Mouse (Mus musculus) hindbrain, embryonic 12.5 days (tissue): ENCODE measurements at regions not wholly inside any gene's neighbourhood (a gene's known extent, or its start where the extent isn't known, plus 50 kb on each side); places are given as distances from the start of the nearest gene placed in this dataset.

Source experiments
- ATAC-seq: fragments of 200-750 bp; cut with Nextera tagmentation; 2 replicates; pipeline ENCODE4 v1.8.0; 2017; ENCODE audit warnings: moderate TSS enrichment; ENCODE audit not compliant: low FRiP score
- H3K27ac ChIP-seq: fragments of 300-500 bp; sonication (generic); 2 replicates; pipeline ENCODE4 v1.5.1; 2016; ENCODE audit warnings: mild to moderate bottlenecking
- H3K27me3 ChIP-seq: fragments of 300-500 bp; sonication (generic); 2 replicates; pipeline ENCODE4 v1.6.1; 2016; ENCODE audit warnings: mild to moderate bottlenecking
- H3K36me3 ChIP-seq: fragments of 300-500 bp; sonication (generic); 2 replicates; pipeline ENCODE4 v1.6.1; 2016; ENCODE audit warnings: mild to moderate bottlenecking
- H3K4me1 ChIP-seq: fragments of 300-500 bp; sonication (generic); 2 replicates; pipeline ENCODE4 v1.6.1; 2016
- H3K4me2 ChIP-seq: fragments of 300-500 bp; sonication (generic); replicated peaks from 2 replicates; pipeline ENCODE4 v1.6.1; 2016; ENCODE audit warnings: mild to moderate bottlenecking
- H3K4me3 ChIP-seq: fragments of 300-500 bp; sonication (generic); 2 replicates; pipeline ENCODE4 v1.5.1; 2016; ENCODE audit warnings: mild to moderate bottlenecking
- H3K9ac ChIP-seq: fragments of 300-500 bp; sonication (generic); 2 replicates; pipeline ENCODE4 v1.6.1; 2016; ENCODE audit warnings: mild to moderate bottlenecking, moderate library complexity
- H3K9me3 ChIP-seq: fragments of 300-500 bp; sonication (generic); replicated peaks from 2 replicates; pipeline ENCODE4 v1.6.1; 2016; ENCODE audit warnings: mild to moderate bottlenecking
- WGBS: fragments of 180-500 bp; shearing (Covaris S2); methylation state at CpG from one replicate; pipeline ENCODE4 v1.1.7; 2016; 5-methylcytosine and 5-hydroxymethylcytosine counted together

GRCm38 (mm10) chr10:37315804-37316203, 177.1 kb upstream of the Marcks start:
- Histone ChIP-seq H3K9ac (no peak overlapping the region), H3K9me3 (no peaks in the 10 kb centered on the region), H3K27ac (no peak overlapping the region), H3K36me3 (no peaks in the 10 kb centered on the region), H3K4me2 (no peak overlapping the region), H3K4me3 (no peak overlapping the region), H3K4me1 (no peaks in the 10 kb centered on the region), H3K27me3 (no peaks in the 10 kb centered on the region)
- ATAC-seq: no peak
- 92% methylated on average over 1 of the region's 1 CpGs for WGBS

DNA sequence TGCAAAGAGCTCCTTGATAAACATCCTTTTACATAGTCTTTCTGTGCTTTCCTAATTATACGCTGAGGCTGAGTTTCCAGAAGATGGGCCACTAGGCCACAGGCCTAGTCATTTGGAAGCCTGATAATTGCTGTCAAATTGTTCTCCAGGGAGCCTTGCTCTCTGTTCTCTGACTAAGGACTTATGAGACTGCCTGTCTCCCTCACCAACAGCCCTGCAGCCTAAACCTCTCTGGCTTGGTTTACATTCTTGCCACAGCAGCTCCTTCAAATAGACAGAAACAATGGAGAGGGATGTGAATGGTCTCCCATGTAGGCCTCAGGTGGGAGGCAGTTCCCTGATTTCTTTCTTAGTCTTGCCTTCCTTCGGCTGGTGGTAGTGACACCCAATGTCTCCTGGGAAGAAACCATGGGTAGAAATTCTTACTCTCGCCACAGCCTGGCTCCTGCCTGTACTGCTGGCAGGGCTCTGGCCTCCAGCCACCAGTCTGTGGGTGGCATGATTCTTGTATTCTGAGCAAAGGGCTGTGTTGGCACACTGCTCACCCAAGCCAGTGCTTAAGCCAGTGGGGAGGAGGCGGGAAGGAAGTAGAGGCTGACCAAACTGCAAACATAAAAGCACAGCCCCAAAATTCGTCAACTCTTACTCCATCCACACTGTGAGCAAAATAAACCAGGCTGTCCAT, 176.2 kb upstream of the Marcks start:
- Histone ChIP-seq H3K4me3 (no peak overlapping the region), H3K4me1 (no peaks in the 10 kb centered on the region), H3K9ac (no peak overlapping the region), H3K4me2 (no peak overlapping the region), H3K36me3 (no peaks in the 10 kb centered on the region), H3K9me3 (no peaks in the 10 kb centered on the region), H3K27me3 (no peaks in the 10 kb centered on the region), H3K27ac (no peak overlapping the region)
- WGBS: 76% methylated on average over 5 of the region's 5 CpGs
- ATAC-seq: peak; percentile 58; the same call in 1 of the 2 replicates

DNA sequence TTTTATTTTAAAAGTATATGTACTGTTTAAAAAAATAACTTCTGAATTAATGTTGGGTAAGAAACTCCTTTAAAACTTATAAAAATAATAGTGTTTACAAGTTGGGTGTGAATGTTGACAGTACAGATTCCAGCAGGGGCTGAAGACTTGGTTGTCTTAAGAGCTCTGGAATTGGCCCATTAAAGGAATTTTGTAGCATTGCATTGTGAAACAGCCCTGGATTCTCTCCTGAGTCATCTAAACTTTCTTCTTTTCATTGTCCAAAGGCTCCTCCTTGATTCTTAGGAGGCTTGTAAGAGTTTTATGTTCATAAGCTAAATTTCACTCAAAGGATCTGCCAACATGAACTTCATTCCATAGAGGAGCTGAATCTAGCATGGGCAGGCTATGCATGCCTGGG, 174.7 kb upstream of the Marcks start:
- no peaks in the 10 kb centered on the region for H3K36me3 ChIP-seq
- no peak for ATAC-seq
- H3K4me3 ChIP-seq: no peak overlapping the region
- no peak overlapping the region for H3K4me2 ChIP-seq
- no peak overlapping the region for H3K27ac ChIP-seq
- no peaks in the 10 kb centered on the region for H3K4me1 ChIP-seq
- H3K9ac ChIP-seq: no peak overlapping the region
- H3K27me3 ChIP-seq: no peaks in the 10 kb centered on the region
- no peaks in the 10 kb centered on the region for H3K9me3 ChIP-seq

DNA sequence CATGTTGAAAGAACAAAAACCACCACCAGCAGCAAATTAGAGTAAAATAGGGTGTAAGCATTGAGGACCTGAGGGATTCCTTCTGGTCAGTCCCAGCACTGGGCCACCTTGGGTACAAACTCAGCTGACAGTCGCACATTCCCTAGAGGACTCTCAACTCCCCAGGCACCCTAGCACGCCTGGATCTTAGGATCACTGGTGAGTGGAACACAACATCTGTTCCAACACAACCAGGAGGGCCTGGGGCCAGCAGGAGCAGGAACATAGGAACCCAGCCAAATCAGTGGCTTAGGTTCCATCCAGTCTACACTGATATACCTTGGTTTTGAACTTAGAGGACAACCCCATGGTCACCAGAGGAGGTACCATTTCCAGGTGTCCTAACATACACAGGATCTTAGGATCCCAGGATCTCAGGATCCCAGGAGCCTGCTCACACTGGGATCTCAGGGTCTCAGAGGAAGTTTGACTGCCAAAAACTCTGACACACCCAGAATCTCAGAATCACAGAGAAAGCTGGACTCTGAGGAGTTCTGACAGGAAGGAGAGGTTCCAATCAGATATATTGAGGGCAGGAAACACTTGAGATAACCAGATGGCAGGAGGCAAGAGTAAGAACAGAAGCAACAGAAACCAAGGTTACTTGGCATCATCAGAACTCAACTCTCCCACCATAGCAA, 171.7 kb upstream of the Marcks start:
- no peak overlapping the region for H3K4me2 ChIP-seq
- no peaks in the 10 kb centered on the region for H3K27me3 ChIP-seq
- H3K36me3 ChIP-seq: no peaks in the 10 kb centered on the region
- no peak overlapping the region for H3K27ac ChIP-seq
- no peak overlapping the region for H3K9ac ChIP-seq
- H3K4me1 ChIP-seq: no peaks in the 10 kb centered on the region
- H3K4me3 ChIP-seq: no peak overlapping the region
- WGBS: 86% methylated on average over 2 of the region's 2 CpGs
- no peaks in the 10 kb centered on the region for H3K9me3 ChIP-seq
- ATAC-seq: no peak

- WGBS: 52% methylated on average over 2 of the region's 2 CpGs
Measured at GRCm38 (mm10) chr10:37304656-37305055, 165.9 kb upstream of the Marcks start.

GRCm38 (mm10) chr10:37300181-37300889, 161.6 kb upstream of the Marcks start:
- no peaks in the 10 kb centered on the region for H3K4me1 ChIP-seq
- no peaks in the 10 kb centered on the region for H3K27me3 ChIP-seq
- no peaks in the 10 kb centered on the region for H3K36me3 ChIP-seq
- H3K9ac ChIP-seq: no peak overlapping the region
- H3K4me2 ChIP-seq: no peak overlapping the region
- 80% methylated on average over 5 of the region's 5 CpGs for WGBS
- no peaks in the 10 kb centered on the region for H3K9me3 ChIP-seq
- no peak for ATAC-seq
- no peak overlapping the region for H3K27ac ChIP-seq
- no peak overlapping the region for H3K4me3 ChIP-seq

More at GRCm38 (mm10) chr10:37304656-37305055, 165.9 kb upstream of the Marcks start:
- H3K4me1 ChIP-seq: no peaks in the 10 kb centered on the region
- H3K9ac ChIP-seq: no peak overlapping the region
- H3K36me3 ChIP-seq: no peaks in the 10 kb centered on the region
- ATAC-seq: no peak
- H3K9me3 ChIP-seq: no peaks in the 10 kb centered on the region
- no peaks in the 10 kb centered on the region for H3K27me3 ChIP-seq
- no peak overlapping the region for H3K27ac ChIP-seq
- no peak overlapping the region for H3K4me2 ChIP-seq
- H3K4me3 ChIP-seq: no peak overlapping the region

- 89% methylated on average over 4 of the region's 4 CpGs for WGBS
- Histone ChIP-seq H3K4me2 (no peak overlapping the region), H3K36me3 (no peaks in the 10 kb centered on the region), H3K27me3 (no peaks in the 10 kb centered on the region), H3K4me1 (no peaks in the 10 kb centered on the region), H3K9me3 (no peaks in the 10 kb centered on the region), H3K4me3 (no peak overlapping the region), H3K9ac (no peak overlapping the region), H3K27ac (no peak overlapping the region)
- ATAC-seq: no peak
Measured at GRCm38 (mm10) chr10:37298689-37299421, 160.1 kb upstream of the Marcks start.

DNA sequence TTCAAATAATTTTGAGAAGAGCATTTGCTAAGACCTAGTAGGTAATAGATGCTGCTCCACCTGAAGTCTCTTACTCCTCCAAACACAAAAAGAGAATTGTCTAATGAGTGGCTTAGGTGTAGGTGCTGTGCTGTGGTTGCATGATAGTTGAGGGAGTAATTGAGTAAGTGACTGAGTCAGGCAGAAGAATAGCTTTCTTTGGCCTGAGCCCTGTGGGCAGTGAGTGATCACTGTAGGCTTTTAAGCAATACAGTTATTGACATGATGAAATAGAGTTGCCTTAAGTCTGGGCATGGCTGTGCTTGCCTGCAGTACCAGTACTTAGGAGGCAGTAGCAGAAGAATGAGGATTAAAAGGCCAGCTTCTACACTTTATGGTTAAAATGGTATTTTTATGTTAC, 155.5 kb upstream of the Marcks start:
- H3K4me3 ChIP-seq: no peak overlapping the region
- no peak for ATAC-seq
- H3K27ac ChIP-seq: no peak overlapping the region

DNA sequence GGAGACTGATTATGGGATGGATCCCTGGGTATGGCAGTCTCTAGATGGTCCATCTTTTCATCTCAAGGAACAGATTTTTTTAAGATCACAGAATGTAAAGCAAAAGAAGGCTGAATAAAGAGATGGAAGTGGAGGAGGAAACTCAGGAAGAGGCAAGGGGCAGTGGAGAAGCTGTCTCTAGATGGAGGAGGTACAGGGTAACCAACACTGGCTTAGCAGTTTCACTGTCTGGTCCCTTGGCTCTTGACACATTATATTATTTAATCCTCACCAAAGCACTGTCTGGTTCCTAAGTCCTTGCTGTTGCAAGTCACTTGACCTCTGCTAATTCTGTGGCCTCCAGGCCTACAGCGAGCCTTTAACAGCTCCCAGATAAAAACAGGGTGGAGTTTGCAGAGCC, 154.6 kb upstream of the Marcks start:
- no peak overlapping the region for H3K27ac ChIP-seq
- H3K9ac ChIP-seq: no peak overlapping the region
- H3K9me3 ChIP-seq: no peaks in the 10 kb centered on the region
- H3K4me2 ChIP-seq: no peak overlapping the region
- H3K4me1 ChIP-seq: no peaks in the 10 kb centered on the region
- ATAC-seq: no peak
- no peak overlapping the region for H3K4me3 ChIP-seq
- no peaks in the 10 kb centered on the region for H3K36me3 ChIP-seq
- 61% methylated on average over 1 of the region's 1 CpGs for WGBS
- no peaks in the 10 kb centered on the region for H3K27me3 ChIP-seq

More for the DNA sequence above, 155.5 kb upstream of the Marcks start:
- no peaks in the 10 kb centered on the region for H3K27me3 ChIP-seq
- H3K36me3 ChIP-seq: no peaks in the 10 kb centered on the region
- no peaks in the 10 kb centered on the region for H3K9me3 ChIP-seq
- no peak overlapping the region for H3K9ac ChIP-seq
- H3K4me1 ChIP-seq: no peaks in the 10 kb centered on the region
- no peak overlapping the region for H3K4me2 ChIP-seq

- Histone ChIP-seq H3K27ac (no peak overlapping the region), H3K4me3 (no peak overlapping the region), H3K9me3 (no peaks in the 10 kb centered on the region), H3K4me2 (no peak overlapping the region), H3K36me3 (no peaks in the 10 kb centered on the region), H3K27me3 (no peaks in the 10 kb centered on the region), H3K9ac (no peak overlapping the region), H3K4me1 (no peaks in the 10 kb centered on the region)
- no peak for ATAC-seq
- WGBS: 96% methylated on average over 2 of the region's 2 CpGs
Measured at GRCm38 (mm10) chr10:37291639-37292495, 153.1 kb upstream of the Marcks start.

- no peak overlapping the region for H3K4me3 ChIP-seq
- H3K36me3 ChIP-seq: no peaks in the 10 kb centered on the region
- no peak overlapping the region for H3K4me2 ChIP-seq
- no peak overlapping the region for H3K9ac ChIP-seq
- no peak overlapping the region for H3K27ac ChIP-seq
- ATAC-seq: no peak
- no peaks in the 10 kb centered on the region for H3K27me3 ChIP-seq
- 86% methylated on average over 3 of the region's 3 CpGs for WGBS
- H3K4me1 ChIP-seq: no peaks in the 10 kb centered on the region
- H3K9me3 ChIP-seq: no peaks in the 10 kb centered on the region
Measured at GRCm38 (mm10) chr10:37289964-37290704, 151.4 kb upstream of the Marcks start.
